Mouse (Mus musculus): Measurements from ENCODE around the gene Khdc3. TPM values are rescaled to one million over a fixed set of nuclear protein-coding genes. Genes with fewer than 3 reads are reported as not detected.

Khdc3 gene
- polyA plus RNA-seq, 1 experiment from 2014 or later = not detected

- 59% methylated on average over 2 of the region's 2 CpGs for WGBS
- no peak for ATAC-seq (replicated peaks; ENCODE audit: insufficient number of reproducible peaks, low FRiP score, low TSS enrichment, low read depth)
Observed at GRCm38 (mm10) chr9:73127457-73127856, 25.8 kb downstream of the Khdc3 start.

GRCm38 (mm10) chr9:73129875-73130274, 28.2 kb downstream of the Khdc3 start:
- no peak overlapping the region for H3K4me2 ChIP-seq (ENCODE audit: low read depth, low read length)
- WGBS = 84% methylated on average over 8 of the region's 8 CpGs
- no peak overlapping the region for H3K27ac ChIP-seq (replicated peaks; ENCODE audit: low read depth, low read length)
- no peaks in the 10 kb centered on the region for H3K27me3 ChIP-seq (ENCODE audit: control insufficient read depth, insufficient read depth, low read length)
- DNase-seq (ENCODE audit: low spot score) = no peak
- no peaks in the 10 kb centered on the region for H3K9me3 ChIP-seq (replicated peaks; ENCODE audit: control insufficient read depth, low read length)
- H3K9ac ChIP-seq (replicated peaks; ENCODE audit: low read length) = no peak overlapping the region
- no peak overlapping the region for H3K4me3 ChIP-seq (ENCODE audit: low read depth, low read length)
- ATAC-seq (replicated peaks; ENCODE audit: insufficient number of reproducible peaks, low FRiP score, low TSS enrichment, low read depth) = no peak
- peaks cover 4% of the 10 kb centered on the region for H3K36me3 ChIP-seq (replicated peaks; ENCODE audit: control insufficient read depth, insufficient read depth, low read depth, low read length)
- H3K4me1 ChIP-seq (ENCODE audit: control insufficient read depth, insufficient read depth, low read length) = no peaks in the 10 kb centered on the region

More at GRCm38 (mm10) chr9:73127457-73127856, 25.8 kb downstream of the Khdc3 start:
- no peaks in the 10 kb centered on the region for H3K4me1 ChIP-seq (ENCODE audit: control insufficient read depth, insufficient read depth, low read length)
- H3K27ac ChIP-seq (replicated peaks; ENCODE audit: low read depth, low read length) = no peak overlapping the region
- H3K4me2 ChIP-seq (ENCODE audit: low read depth, low read length) = no peak overlapping the region
- DNase-seq (ENCODE audit: low spot score) = no peak
- H3K9ac ChIP-seq (replicated peaks; ENCODE audit: low read length) = no peak overlapping the region
- no peak overlapping the region for H3K4me3 ChIP-seq (ENCODE audit: low read depth, low read length)
- H3K9me3 ChIP-seq (replicated peaks; ENCODE audit: control insufficient read depth, low read length) = no peaks in the 10 kb centered on the region
- H3K27me3 ChIP-seq (ENCODE audit: control insufficient read depth, insufficient read depth, low read length) = no peaks in the 10 kb centered on the region
- peaks cover 5% of the 10 kb centered on the region for H3K36me3 ChIP-seq (replicated peaks; ENCODE audit: control insufficient read depth, insufficient read depth, low read depth, low read length)

- Histone ChIP-seq H3K27me3 (ENCODE audit: control insufficient read depth, insufficient read depth, low read length) (no peaks in the 10 kb centered on the region), H3K9ac (replicated peaks; ENCODE audit: low read length) (no peak overlapping the region), H3K36me3 (replicated peaks; ENCODE audit: control insufficient read depth, insufficient read depth, low read depth, low read length) (peaks cover 2% of the 10 kb centered on the region), H3K9me3 (replicated peaks; ENCODE audit: control insufficient read depth, low read length) (no peaks in the 10 kb centered on the region), H3K4me1 (ENCODE audit: control insufficient read depth, insufficient read depth, low read length) (no peaks in the 10 kb centered on the region), H3K27ac (replicated peaks; ENCODE audit: low read depth, low read length) (no peak overlapping the region), H3K4me3 (ENCODE audit: low read depth, low read length) (no peak overlapping the region), H3K4me2 (ENCODE audit: low read depth, low read length) (no peak overlapping the region)
- 96% methylated on average over 4 of the region's 4 CpGs for WGBS
- DNase-seq (ENCODE audit: low spot score) (no peak), ATAC-seq (replicated peaks; ENCODE audit: insufficient number of reproducible peaks, low FRiP score, low TSS enrichment, low read depth) (no peak)
Observed at GRCm38 (mm10) chr9:73130529-73130928, 28.9 kb downstream of the Khdc3 start.

GRCm38 (mm10) chr9:73137341-73137886, 35.8 kb downstream of the Khdc3 start:
- Histone ChIP-seq H3K4me2 (ENCODE audit: low read depth, low read length) (no peak overlapping the region), H3K4me1 (ENCODE audit: control insufficient read depth, insufficient read depth, low read length) (no peaks in the 10 kb centered on the region), H3K36me3 (replicated peaks; ENCODE audit: control insufficient read depth, insufficient read depth, low read depth, low read length) (no peaks in the 10 kb centered on the region), H3K4me3 (ENCODE audit: low read depth, low read length) (no peak overlapping the region), H3K9ac (replicated peaks; ENCODE audit: low read length) (no peak overlapping the region), H3K9me3 (replicated peaks; ENCODE audit: control insufficient read depth, low read length) (no peaks in the 10 kb centered on the region), H3K27me3 (ENCODE audit: control insufficient read depth, insufficient read depth, low read length) (no peaks in the 10 kb centered on the region), H3K27ac (replicated peaks; ENCODE audit: low read depth, low read length) (no peak overlapping the region)
- 64% methylated on average over 11 of the region's 11 CpGs for WGBS
- DNase-seq (ENCODE audit: low spot score) (peak; percentile 20), ATAC-seq (replicated peaks; ENCODE audit: insufficient number of reproducible peaks, low FRiP score, low TSS enrichment, low read depth) (peak; percentile 56; the same call in 1 of the 2 replicates)

Other genes starting within 250 kb of the Khdc3 start
- gene Pygo1, start 176.2 kb upstream of the Khdc3 start, polyA plus RNA-seq (2014; fragmentation: Nextera tagmentation; extraction: Ambion mirVana) = 10.7 and 12.7 TPM in 2 replicates
- 1.1 and 1.5 TPM in 2 replicates for gene Dyx1c1, start 143.1 kb upstream of the Khdc3 start, polyA plus RNA-seq (2014; fragmentation: Nextera tagmentation; extraction: Ambion mirVana)
- gene Gm44503, start 143.0 kb upstream of the Khdc3 start, polyA plus RNA-seq (2014; fragmentation: Nextera tagmentation; extraction: Ambion mirVana) = 0.14 and 0.18 TPM in 2 replicates
- gene Ccpg1os, start 116.5 kb upstream of the Khdc3 start, polyA plus RNA-seq (2014; fragmentation: Nextera tagmentation; extraction: Ambion mirVana) = 12.7 and 16.7 TPM in 2 replicates
- 20.1 and 21.9 TPM in 2 replicates for gene Ccpg1, start 116.4 kb upstream of the Khdc3 start, polyA plus RNA-seq (2014; fragmentation: Nextera tagmentation; extraction: Ambion mirVana)
- 17.9 and 18.1 TPM in 2 replicates for gene Pigb, start 61.5 kb upstream of the Khdc3 start, polyA plus RNA-seq (2014; fragmentation: Nextera tagmentation; extraction: Ambion mirVana)
- gene Rab27a, start 57.0 kb upstream of the Khdc3 start, polyA plus RNA-seq (2014; fragmentation: Nextera tagmentation; extraction: Ambion mirVana) = 2.4 and 2.5 TPM in 2 replicates
- gene Gm20509, start 634 bp downstream of the Khdc3 start, polyA plus RNA-seq (2014; fragmentation: Nextera tagmentation; extraction: Ambion mirVana) = 0.24 TPM in 1 of 2 replicates, not detected in the other
- gene Rsl24d1, start 11.6 kb downstream of the Khdc3 start, polyA plus RNA-seq (2014; fragmentation: Nextera tagmentation; extraction: Ambion mirVana) = 183 and 193 TPM in 2 replicates